Mouse (Mus musculus): ENCODE results near the gene Vmn1r24. TPM values are rescaled to one million over a fixed set of nuclear protein-coding genes. Genes with fewer than 3 reads are reported as not detected.
"Not testable (repeated sequence)": the region's sequence is repeated elsewhere in the genome, so short reads cannot be mapped to it uniquely, and the experiment has no call there.

Vmn1r24 gene
- total RNA-seq (2015; ENCODE audit: low replicate concordance) (not detected in 2 replicates), total RNA-seq (2017; ENCODE audit: low replicate concordance) (not detected in 2 replicates)

- ATAC-seq (replicated peaks; ENCODE audit: low FRiP score, poor library complexity, severe bottlenecking) = not testable (repeated sequence)
Observed at GRCm38 (mm10) chr6:57961403-57961802, at the start of gene Vmn1r24. Gene Vmn1r24, minus strand, starts transcription at chr6:57961503.

- ATAC-seq (replicated peaks; ENCODE audit: low FRiP score, poor library complexity, severe bottlenecking) = no peak
Observed at GRCm38 (mm10) chr6:57980710-57981109, 19.4 kb upstream of the Vmn1r24 start, which contains the start of gene Vmn1r25. Gene Vmn1r25, minus strand, starts transcription at chr6:57980810.

- no peak for ATAC-seq (replicated peaks; ENCODE audit: low FRiP score, poor library complexity, severe bottlenecking)
Observed at GRCm38 (mm10) chr6:57926738-57927137, 34.6 kb downstream of the Vmn1r24 start, which contains the start of gene Vmn1r23. Gene Vmn1r23, minus strand, starts transcription at chr6:57926838.

- ATAC-seq (replicated peaks; ENCODE audit: low FRiP score, poor library complexity, severe bottlenecking) = no peak
Observed at GRCm38 (mm10) chr6:57907928-57908327, 53.4 kb downstream of the Vmn1r24 start, which contains the start of gene Vmn1r22. Gene Vmn1r22, minus strand, starts transcription at chr6:57908028.

Other genes with a start within 250 kb of the Vmn1r24 start
- 270 and 296 TPM in 2 replicates for gene Vopp1, start 136.3 kb downstream of the Vmn1r24 start, total RNA-seq (2015; ENCODE audit: low replicate concordance)
- gene Vopp1, start 136.3 kb downstream of the Vmn1r24 start, total RNA-seq (2017; ENCODE audit: low replicate concordance) = 358 and 528 TPM in 2 replicates
- gene Vmn1r21, start 111.2 kb downstream of the Vmn1r24 start, total RNA-seq (2015; ENCODE audit: low replicate concordance) = not detected in 2 replicates
- not detected in 2 replicates for gene Vmn1r21, start 111.2 kb downstream of the Vmn1r24 start, total RNA-seq (2017; ENCODE audit: low replicate concordance)
- not detected in 2 replicates for gene Vmn1r22, start 53.5 kb downstream of the Vmn1r24 start, total RNA-seq (2015; ENCODE audit: low replicate concordance)
- 0.56 TPM in 1 of 2 replicates, not detected in the other for gene Vmn1r22, start 53.5 kb downstream of the Vmn1r24 start, total RNA-seq (2017; ENCODE audit: low replicate concordance)
- not detected in 2 replicates for gene Vmn1r23, start 34.7 kb downstream of the Vmn1r24 start, total RNA-seq (2015; ENCODE audit: low replicate concordance)
- not detected in 2 replicates for gene Vmn1r23, start 34.7 kb downstream of the Vmn1r24 start, total RNA-seq (2017; ENCODE audit: low replicate concordance)
- not detected in 2 replicates for gene Vmn1r25, start 19.3 kb upstream of the Vmn1r24 start, total RNA-seq (2015; ENCODE audit: low replicate concordance)
- gene Vmn1r25, start 19.3 kb upstream of the Vmn1r24 start, total RNA-seq (2017; ENCODE audit: low replicate concordance) = not detected in 2 replicates
- not detected in 2 replicates for gene Vmn1r26, start 53.7 kb upstream of the Vmn1r24 start, total RNA-seq (2015; ENCODE audit: low replicate concordance)
- gene Vmn1r26, start 53.7 kb upstream of the Vmn1r24 start, total RNA-seq (2017; ENCODE audit: low replicate concordance) = not detected in 2 replicates

Data from erythroblast, adult 5-6 weeks (primary cell).